Mouse (Mus musculus) C2C12 (cell line): ENCODE measurements around the gene Evpl. TPM values are rescaled to one million over a fixed set of nuclear protein-coding genes. Genes with fewer than 3 reads are reported as not detected.

Experiments used
- H3K27me3 ChIP-seq: one replicate; pipeline ENCODE4 v1.6.1; 2011; ENCODE audit not compliant: control insufficient read depth, insufficient read depth, insufficient read length
- H3K36me3 ChIP-seq: one replicate; pipeline ENCODE4 v1.6.1; 2011; ENCODE audit not compliant: control insufficient read depth, insufficient read depth
- H3K4me3 ChIP-seq: one replicate; pipeline ENCODE4 v1.5.1; 2011; ENCODE audit warnings: mild to moderate bottlenecking, control low read depth; ENCODE audit not compliant: poor library complexity, insufficient read depth, severe bottlenecking
- H3K79me2 ChIP-seq: one replicate; pipeline ENCODE4 v1.6.1; 2011; ENCODE audit not compliant: control insufficient read depth, insufficient read depth
- H3K79me3 ChIP-seq: one replicate; pipeline ENCODE4 v1.6.1; 2011; ENCODE audit warnings: low read depth, control low read depth
- H3ac ChIP-seq: one replicate; pipeline ENCODE3; 2011; ENCODE audit warnings: low read depth; ENCODE audit not compliant: control insufficient read depth, insufficient read length
- CEBPB ChIP-seq: IDR thresholded peaks from one replicate; pipeline ENCODE4 v1.6.1; 2011; ENCODE audit warnings: low read depth, mild to moderate bottlenecking, control low read depth, moderate library complexity
- CTCF ChIP-seq: IDR thresholded peaks from one replicate; pipeline ENCODE4 v1.5.1; 2011; ENCODE audit not compliant: control insufficient read depth, insufficient read depth, insufficient read length
- FOSL1 ChIP-seq: IDR thresholded peaks from one replicate; pipeline ENCODE4 v1.8.0; 2011; ENCODE audit warnings: mild to moderate bottlenecking, low read length; ENCODE audit not compliant: poor library complexity, insufficient read depth, severe bottlenecking
- MAX ChIP-seq: IDR thresholded peaks from one replicate; pipeline ENCODE4 v1.6.1; 2011; ENCODE audit warnings: mild to moderate bottlenecking, control low read depth
- MYOD1 ChIP-seq: IDR thresholded peaks from one replicate; pipeline ENCODE4 v1.6.1; 2011; ENCODE audit warnings: low read depth; ENCODE audit not compliant: control insufficient read depth, insufficient read length
- MYOG ChIP-seq: IDR thresholded peaks from one replicate; pipeline ENCODE4 v1.6.1; 2011; ENCODE audit not compliant: control insufficient read depth, insufficient read length; ENCODE audit errors: extremely low read depth
- USF1 ChIP-seq: IDR thresholded peaks from one replicate; pipeline ENCODE4 v1.6.1; 2011; ENCODE audit warnings: low read depth, mild to moderate bottlenecking, control low read depth, moderate library complexity
- polyA plus RNA-seq: library from polyadenylated mRNA; unstranded; fragments of >200 nt; fragmentation: generic; extraction: Trizol; gene quantifications from one replicate; pipeline ENCODE4 v1.2.1, GENCODE M21; 2012; ENCODE audit warnings: missing spikeins

The Evpl gene
- polyA plus RNA-seq, 1 experiment: 0.13 TPM

DNA sequence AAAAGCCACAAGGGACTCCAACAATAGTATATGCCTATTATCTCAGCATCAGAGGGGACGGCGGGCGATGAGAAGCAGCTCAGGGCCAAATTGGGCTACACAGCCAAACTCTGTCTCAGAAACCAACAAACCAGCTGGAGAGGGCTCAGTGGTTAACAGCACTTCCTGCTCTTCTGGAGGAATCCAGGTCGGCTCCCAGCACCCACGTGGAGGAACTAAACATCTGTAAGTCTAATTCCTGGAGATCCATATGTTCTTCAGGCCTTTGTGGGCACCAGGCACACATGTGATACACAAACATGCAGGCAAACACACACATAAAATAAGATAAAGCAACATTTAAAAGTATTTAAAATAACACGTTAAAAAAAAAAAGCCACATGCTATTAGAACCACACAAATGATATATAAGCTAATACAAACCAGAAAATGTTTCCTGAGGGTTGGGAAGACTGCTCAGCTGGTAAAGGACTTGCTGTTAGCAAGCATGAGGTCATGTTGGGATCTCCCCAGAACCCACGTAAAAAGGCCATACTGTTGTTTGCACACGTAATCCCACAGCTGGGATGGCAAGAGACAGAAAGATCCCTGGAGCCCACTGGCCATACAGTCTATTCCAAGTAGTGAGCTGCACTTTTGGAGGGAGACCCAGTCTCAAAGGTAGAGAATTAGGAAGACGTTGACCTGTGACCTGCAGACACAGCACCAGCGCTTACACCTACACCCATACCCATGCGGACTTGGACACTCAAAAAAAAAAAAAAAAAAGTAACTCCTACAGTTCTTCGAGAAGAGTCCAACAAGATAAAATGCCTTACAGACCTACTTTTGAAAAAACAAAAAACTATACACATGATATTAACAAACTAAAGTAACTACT lies 35.0 kb upstream of the Evpl start:
- TF ChIP-seq MAX (peak; percentile 47), CTCF (no peak)
- Histone ChIP-seq H3K36me3 (peaks cover 40% of the 10 kb centered on the region), H3K4me3 (peak overlapping the region; percentile 82), H3K79me2 (peaks cover 70% of the 10 kb centered on the region), H3K27me3 (no peaks in the 10 kb centered on the region), H3ac (peak overlapping the region; percentile 63), H3K79me3 (peaks cover 44% of the 10 kb centered on the region)

DNA sequence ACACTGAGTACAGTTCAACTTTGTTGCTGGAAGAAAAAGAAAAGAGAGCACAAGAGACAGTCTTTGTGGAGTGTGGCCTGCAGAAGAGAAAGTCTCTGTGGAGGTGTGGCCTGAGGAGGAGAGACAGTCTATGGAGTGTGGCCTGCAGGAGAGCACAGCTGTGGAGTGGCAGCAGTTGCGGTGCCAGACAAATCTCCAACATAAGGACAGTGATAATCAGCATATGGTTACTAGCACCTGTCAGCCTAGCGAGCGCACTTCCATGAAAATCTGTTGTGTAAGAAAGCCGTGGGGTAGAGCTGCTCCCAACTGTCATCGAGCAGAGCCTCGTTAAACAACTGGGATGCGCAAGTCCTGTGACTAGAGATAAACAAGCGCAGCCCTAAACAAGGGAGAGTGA lies 31.7 kb upstream of the Evpl start:
- Histone ChIP-seq H3K79me3 (peaks cover 44% of the 10 kb centered on the region), H3K27me3 (no peaks in the 10 kb centered on the region), H3ac (no peak overlapping the region), H3K36me3 (peaks cover 73% of the 10 kb centered on the region), H3K79me2 (peaks cover 62% of the 10 kb centered on the region), H3K4me3 (no peak overlapping the region)
- TF ChIP-seq CEBPB (no peak), FOSL1 (no peak), MYOD1 (no peak), MYOG (no peak), MAX (no peak), CTCF (no peak), USF1 (no peak)

DNA sequence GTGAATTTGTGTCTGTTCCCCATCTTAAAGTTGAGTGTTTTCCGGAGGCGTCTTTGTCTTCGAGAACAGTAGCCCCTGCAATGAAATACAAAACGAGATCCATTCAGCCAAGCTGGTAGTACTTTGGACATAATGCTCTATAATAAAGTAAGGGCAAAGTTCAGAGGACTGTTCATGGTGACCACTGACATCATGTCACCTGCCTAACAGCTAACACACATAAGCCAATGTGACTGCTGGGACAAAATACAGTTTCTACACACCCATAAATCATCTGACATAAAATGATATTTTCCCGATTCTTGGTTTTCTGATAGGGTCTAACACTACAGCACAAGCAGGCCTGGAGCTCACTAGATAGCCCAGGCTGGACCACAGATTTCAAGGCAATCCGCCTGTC lies 30.4 kb upstream of the Evpl start:
- Histone ChIP-seq H3K79me3 (peaks cover 39% of the 10 kb centered on the region), H3K36me3 (peaks cover 85% of the 10 kb centered on the region), H3K27me3 (no peaks in the 10 kb centered on the region), H3K4me3 (no peak overlapping the region), H3ac (no peak overlapping the region), H3K79me2 (peaks cover 50% of the 10 kb centered on the region)
- TF ChIP-seq CTCF (no peak), MYOD1 (no peak), USF1 (no peak), FOSL1 (no peak), CEBPB (no peak), MAX (no peak), MYOG (no peak)

DNA sequence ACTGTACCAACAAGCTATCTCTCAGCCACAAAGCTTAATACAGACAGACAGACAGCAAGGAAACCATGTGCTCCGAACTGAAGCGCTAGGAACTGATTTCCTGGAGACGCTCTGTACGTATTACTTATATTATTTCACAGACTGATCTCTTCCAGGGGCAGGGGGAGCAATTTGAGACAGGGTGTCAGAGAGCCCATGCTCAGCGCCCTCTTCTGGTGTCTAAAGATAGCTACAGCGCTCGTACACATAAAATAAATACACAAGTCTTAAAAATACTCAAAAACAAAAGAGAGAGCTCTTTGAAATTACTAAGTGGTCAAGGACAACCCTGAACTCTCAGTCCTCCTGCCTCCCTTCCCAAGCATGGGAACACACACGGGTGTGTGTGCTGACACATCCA lies 29.8 kb upstream of the Evpl start:
- H3K79me2 ChIP-seq: peaks cover 44% of the 10 kb centered on the region
- no peak for TF ChIP-seq MYOD1
- no peaks in the 10 kb centered on the region for H3K27me3 ChIP-seq
- H3K79me3 ChIP-seq: peaks cover 33% of the 10 kb centered on the region
- no peak overlapping the region for H3K4me3 ChIP-seq
- peaks cover 92% of the 10 kb centered on the region for H3K36me3 ChIP-seq
- H3ac ChIP-seq: no peak overlapping the region

DNA sequence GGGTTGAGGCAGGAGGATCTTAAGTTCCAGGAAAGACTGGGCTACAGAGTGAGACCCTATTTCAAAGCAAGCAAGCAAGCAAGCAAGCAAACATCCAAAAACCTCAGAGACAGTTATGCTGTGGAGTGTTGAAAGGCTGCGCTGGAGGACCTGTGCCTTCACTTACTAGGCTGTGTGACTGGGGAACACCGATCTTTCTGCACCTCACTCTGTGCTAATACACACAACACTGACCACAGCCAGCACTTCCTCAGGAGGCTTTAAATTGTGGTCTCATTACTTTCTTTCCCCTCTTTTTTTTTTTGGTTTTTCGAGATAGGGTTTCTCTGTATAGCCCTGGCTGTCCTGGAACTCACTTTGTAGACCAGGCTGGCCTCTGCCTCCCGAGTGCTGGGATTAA lies 28.0 kb upstream of the Evpl start:
- Histone ChIP-seq H3K27me3 (no peaks in the 10 kb centered on the region), H3K36me3 (peaks cover 94% of the 10 kb centered on the region), H3ac (no peak overlapping the region), H3K4me3 (no peak overlapping the region), H3K79me3 (peaks cover 16% of the 10 kb centered on the region), H3K79me2 (peaks cover 26% of the 10 kb centered on the region)
- TF ChIP-seq USF1 (no peak), MYOG (no peak), FOSL1 (no peak), MAX (no peak), CTCF (no peak), CEBPB (no peak), MYOD1 (no peak)

DNA sequence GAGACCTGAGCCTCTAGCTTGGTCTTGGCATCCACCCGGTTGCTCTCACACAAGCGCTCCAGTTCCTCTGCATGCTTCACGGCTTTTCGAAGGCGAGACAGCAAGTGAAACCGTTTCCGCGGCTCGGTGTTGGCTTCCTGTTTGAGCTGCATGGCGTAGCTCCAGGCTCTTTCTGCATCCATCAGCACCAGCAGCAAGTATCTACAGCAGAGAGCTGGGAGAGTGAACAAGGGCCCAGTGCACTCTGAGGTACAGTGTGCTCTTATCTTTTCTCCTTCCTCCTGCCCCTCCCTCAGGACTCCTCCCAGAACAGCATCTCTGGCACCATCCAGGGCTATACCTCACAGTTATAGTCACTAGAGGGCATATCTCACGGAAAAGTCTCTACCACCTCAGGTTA lies 27.5 kb upstream of the Evpl start:
- TF ChIP-seq CTCF (no peak), MAX (no peak), FOSL1 (no peak), MYOD1 (no peak), CEBPB (no peak), USF1 (no peak), MYOG (no peak)
- Histone ChIP-seq H3K36me3 (peaks cover 99% of the 10 kb centered on the region), H3K79me3 (peaks cover 13% of the 10 kb centered on the region), H3K27me3 (no peaks in the 10 kb centered on the region), H3ac (no peak overlapping the region), H3K4me3 (no peak overlapping the region), H3K79me2 (peaks cover 21% of the 10 kb centered on the region)
